Mouse (Mus musculus): ENCODE data around the gene Abtb2. TPM values are rescaled to one million over a fixed set of nuclear protein-coding genes. Genes with fewer than 3 reads are reported as not detected.

Gene Abtb2
- 63.8 TPM for polyA plus RNA-seq (2017; shearing (Covaris generic))

GRCm38 (mm10) chr2:103565732-103566422 lies at the start of gene Abtb2:
Gene Abtb2 (plus strand): TSS chr2:103566310.

GRCm38 (mm10) chr2:103760906-103761716 lies 195.0 kb downstream of the Abtb2 start, which contains the start of gene Nat10:
Gene Nat10 (minus strand): TSS chr2:103761270.

Other genes with a start within 250 kb of the Abtb2 start
- not detected for gene Elf5, start 154.6 kb upstream of the Abtb2 start, polyA plus RNA-seq (2017; shearing (Covaris generic))
- 61.0 TPM for gene Cat, start 81.2 kb upstream of the Abtb2 start, polyA plus RNA-seq (2017; shearing (Covaris generic))
- gene Nat10, start 195.0 kb downstream of the Abtb2 start, polyA plus RNA-seq (2017; shearing (Covaris generic)): 50.5 TPM
- 235 TPM for gene Caprin1, start 231.3 kb downstream of the Abtb2 start, polyA plus RNA-seq (2017; shearing (Covaris generic))

All from effector memory CD4-positive, alpha-beta T cell, adult 7 months (primary cell).